Mouse (Mus musculus) MEL (cell line): Measurements from ENCODE around the gene Rab14. TPM values are rescaled to one million over a fixed set of nuclear protein-coding genes. Genes with fewer than 3 reads are reported as not detected.

Experiments
- DNase-seq: peaks from one replicate; pipeline ENCODE4 v3.0.0; 2011; ENCODE audit warnings: low read depth, low spot score
- H3K27ac ChIP-seq: 2 replicates; pipeline ENCODE4 v1.5.1; 2012; ENCODE audit warnings: low read depth, mild to moderate bottlenecking, control low read depth, low read length, moderate library complexity; ENCODE audit not compliant: control insufficient read depth
- H3K27me3 ChIP-seq, 2 experiments: fragments of 150-350 bp in 1 of 2; sonication (generic) in 1 of 2; 2 replicates each; pipeline ENCODE4 v1.6.1; 2012; ENCODE audit warnings: low read length in 2 of 2, mild to moderate bottlenecking in 2 of 2, improper control_type of control experiment in 1 of 2, moderate library complexity in 1 of 2; ENCODE audit not compliant: insufficient read depth in 2 of 2, control insufficient read depth in 1 of 2
- H3K36me3 ChIP-seq, 2 experiments: 2 replicates each; pipeline ENCODE4 v1.6.1; 2012 to 2014; ENCODE audit warnings: low read length in 2 of 2, improper control_type of control experiment in 1 of 2, inconsistent platforms in 1 of 2, mild to moderate bottlenecking in 1 of 2; ENCODE audit not compliant: insufficient read depth in 2 of 2, control insufficient read depth in 1 of 2
- H3K4me1 ChIP-seq, 2 experiments: fragments of 150-350 bp in 1 of 2; sonication (generic) in 1 of 2; 2 replicates each; pipeline ENCODE4 v1.6.1; 2012; ENCODE audit warnings: low read length in 2 of 2, improper control_type of control experiment in 1 of 2, mild to moderate bottlenecking in 1 of 2; ENCODE audit not compliant: insufficient read depth in 2 of 2, control insufficient read depth in 1 of 2
- H3K4me3 ChIP-seq, 2 experiments: fragments of 150-350 bp in 1 of 2; sonication (generic) in 1 of 2; 2 replicates each; pipeline ENCODE4 v1.5.1; 2012; ENCODE audit warnings: low read depth in 2 of 2, low read length in 2 of 2, mild to moderate bottlenecking in 2 of 2, moderate library complexity in 2 of 2, control low read depth in 1 of 2, improper control_type of control experiment in 1 of 2; ENCODE audit not compliant: control insufficient read depth in 1 of 2, insufficient read depth in 1 of 2
- H3K79me2 ChIP-seq: 2 replicates; pipeline ENCODE4 v1.6.1; 2012; ENCODE audit warnings: mild to moderate bottlenecking, low read length, moderate library complexity; ENCODE audit not compliant: control insufficient read depth, poor library complexity, insufficient read depth
- H3K9ac ChIP-seq: 2 replicates; pipeline ENCODE4 v1.6.1; 2012; ENCODE audit warnings: low read depth, mild to moderate bottlenecking, control low read depth, low read length, moderate library complexity; ENCODE audit not compliant: control insufficient read depth, poor library complexity, severe bottlenecking
- H3K9me3 ChIP-seq: fragments of 150-350 bp; sonication (generic); replicated peaks from 2 replicates; pipeline ENCODE4 v1.6.1; 2012; ENCODE audit warnings: mild to moderate bottlenecking, low read length, improper control_type of control experiment, moderate library complexity; ENCODE audit not compliant: insufficient read depth
- BHLHE40 ChIP-seq: IDR thresholded peaks from 2 replicates; pipeline ENCODE4 v1.6.1; 2012; ENCODE audit warnings: low read depth, mild to moderate bottlenecking, inconsistent platforms, low read length, improper control_type of control experiment, borderline replicate concordance
- CTCF ChIP-seq, 3 experiments: IDR thresholded peaks in 2 of 3; conservative IDR thresholded peaks in 1 of 3; 2 replicates each; pipeline ENCODE4 v1.5.1; 2011 to 2012; ENCODE audit warnings: low read length in 3 of 3, low read depth in 2 of 3, mild to moderate bottlenecking in 2 of 3, improper control_type of control experiment in 1 of 3, inconsistent platforms in 1 of 3, mixed read lengths in 1 of 3, moderate library complexity in 1 of 3; ENCODE audit not compliant: control insufficient read depth in 1 of 3, insufficient read depth in 1 of 3, poor library complexity in 1 of 3, severe bottlenecking in 1 of 3
- EP300 ChIP-seq, 2 experiments: IDR thresholded peaks; 2 replicates each; pipeline ENCODE4 v1.6.1; 2011; ENCODE audit warnings: improper control_type of control experiment in 2 of 2, low read length in 2 of 2, low read depth in 1 of 2, mild to moderate bottlenecking in 1 of 2
- ETS1 ChIP-seq: IDR thresholded peaks from 2 replicates; pipeline ENCODE4 v1.6.1; 2012; ENCODE audit warnings: low read depth, mild to moderate bottlenecking, inconsistent platforms, low read length, improper control_type of control experiment, moderate library complexity
- GATA1 ChIP-seq: IDR thresholded peaks from 2 replicates; pipeline ENCODE4 v1.6.1; 2011; ENCODE audit warnings: low read depth, low read length, improper control_type of control experiment
- HCFC1 ChIP-seq: IDR thresholded peaks from 2 replicates; pipeline ENCODE4 v1.6.1; 2012; ENCODE audit warnings: low read depth, mild to moderate bottlenecking, inconsistent platforms, low read length, improper control_type of control experiment, moderate library complexity
- JUND ChIP-seq: IDR thresholded peaks from 2 replicates; pipeline ENCODE4 v1.6.1; 2011; ENCODE audit warnings: low read depth, mild to moderate bottlenecking, improper control_type of control experiment, low read length
- MAFK ChIP-seq: IDR thresholded peaks from 2 replicates; pipeline ENCODE4 v1.6.1; 2011; ENCODE audit warnings: low read depth, mild to moderate bottlenecking, low read length, improper control_type of control experiment, borderline replicate concordance
- MAX ChIP-seq: IDR thresholded peaks from 2 replicates; pipeline ENCODE4 v1.6.1; 2011; ENCODE audit warnings: low read length, improper control_type of control experiment
- MAZ ChIP-seq: IDR thresholded peaks from 2 replicates; pipeline ENCODE4 v1.6.1; 2012; ENCODE audit warnings: low read depth, mild to moderate bottlenecking, inconsistent platforms, low read length, improper control_type of control experiment
- MXI1 ChIP-seq: IDR thresholded peaks from 2 replicates; pipeline ENCODE4 v1.6.1; 2011; ENCODE audit warnings: mild to moderate bottlenecking, low read depth, low read length, improper control_type of control experiment
- MYB ChIP-seq: IDR thresholded peaks from 2 replicates; pipeline ENCODE4 v1.6.1; 2011; ENCODE audit warnings: mild to moderate bottlenecking, low read depth, low read length, improper control_type of control experiment
- MYC ChIP-seq: IDR thresholded peaks from 2 replicates; pipeline ENCODE4 v1.6.1; 2011; ENCODE audit warnings: low read depth, mild to moderate bottlenecking, low read length, improper control_type of control experiment, moderate library complexity
- NRF1 ChIP-seq: IDR thresholded peaks from 2 replicates; pipeline ENCODE4 v1.6.1; 2014; ENCODE audit warnings: low read depth, mild to moderate bottlenecking, inconsistent platforms, low read length, improper control_type of control experiment, moderate library complexity; ENCODE audit not compliant: poor library complexity, insufficient read depth, severe bottlenecking
- POLR2AphosphoS2 ChIP-seq: IDR thresholded peaks from 2 replicates; pipeline ENCODE4 v1.6.1; 2011; ENCODE audit warnings: low read length, improper control_type of control experiment
- RAD21 ChIP-seq: IDR thresholded peaks from 2 replicates; pipeline ENCODE4 v1.6.1; 2011; ENCODE audit warnings: mild to moderate bottlenecking, low read depth, low read length, improper control_type of control experiment
- RCOR1 ChIP-seq: IDR thresholded peaks from 2 replicates; pipeline ENCODE4 v1.6.1; 2012; ENCODE audit warnings: low read depth, mild to moderate bottlenecking, inconsistent platforms, low read length, improper control_type of control experiment
- SIN3A ChIP-seq: IDR thresholded peaks from 2 replicates; pipeline ENCODE4 v1.6.1; 2012; ENCODE audit warnings: low read length, improper control_type of control experiment, inconsistent platforms
- TAL1 ChIP-seq: IDR thresholded peaks from 2 replicates; pipeline ENCODE4 v1.6.1; 2012; ENCODE audit warnings: mild to moderate bottlenecking, inconsistent platforms, low read length, moderate library complexity, mixed read lengths
- TBP ChIP-seq: IDR thresholded peaks from 2 replicates; pipeline ENCODE4 v1.8.0; 2011; ENCODE audit warnings: low read depth, low read length, improper control_type of control experiment
- TCF12 ChIP-seq: IDR thresholded peaks from 2 replicates; pipeline ENCODE4 v1.6.1; 2014; ENCODE audit warnings: low read depth, mild to moderate bottlenecking, inconsistent platforms, low read length, improper control_type of control experiment, moderate library complexity
- UBTF ChIP-seq: IDR thresholded peaks from 2 replicates; pipeline ENCODE4 v1.6.1; 2012; ENCODE audit warnings: low read depth, mild to moderate bottlenecking, inconsistent platforms, low read length, improper control_type of control experiment, moderate library complexity, borderline replicate concordance; ENCODE audit not compliant: insufficient read depth
- USF1 ChIP-seq: IDR thresholded peaks from 2 replicates; pipeline ENCODE4 v1.6.1; 2014; ENCODE audit warnings: low read depth, mild to moderate bottlenecking, inconsistent platforms, low read length, improper control_type of control experiment, moderate library complexity
- USF2 ChIP-seq, 2 experiments: IDR thresholded peaks; 2 replicates each; pipeline ENCODE4 v1.6.1; 2011 to 2012; ENCODE audit warnings: improper control_type of control experiment in 2 of 2, low read length in 2 of 2, borderline replicate concordance in 1 of 2, inconsistent platforms in 1 of 2, low read depth in 1 of 2, mild to moderate bottlenecking in 1 of 2; ENCODE audit not compliant: insufficient read depth in 1 of 2
- ZC3H11A ChIP-seq: IDR thresholded peaks from 2 replicates; pipeline ENCODE4 v1.6.1; 2012; ENCODE audit warnings: low read depth, mild to moderate bottlenecking, inconsistent platforms, low read length, improper control_type of control experiment
- ZKSCAN1 ChIP-seq: IDR thresholded peaks from 2 replicates; pipeline ENCODE4 v1.6.1; 2012; ENCODE audit warnings: low read depth, mild to moderate bottlenecking, inconsistent platforms, low read length, improper control_type of control experiment, moderate library complexity
- ZMIZ1 ChIP-seq: IDR thresholded peaks from 2 replicates; pipeline ENCODE4 v1.6.1; 2012; ENCODE audit warnings: low read depth, mild to moderate bottlenecking, inconsistent platforms, low read length, improper control_type of control experiment, moderate library complexity
- ZNF384 ChIP-seq: IDR thresholded peaks from 2 replicates; pipeline ENCODE4 v1.6.1; 2012; ENCODE audit warnings: low read depth, mild to moderate bottlenecking, inconsistent platforms, low read length, improper control_type of control experiment
- polyA plus RNA-seq, 2 experiments: library from polyadenylated mRNA; stranded (reverse) in 1 of 2; unstranded in 1 of 2; fragments of >175 nt in 1 of 2; fragments of >200 nt in 1 of 2; gene quantifications; 2 replicates each; pipeline versions ENCODE4 v1.2.1 to v1.2.4; 2012; ENCODE audit warnings: low replicate concordance in 2 of 2, low read depth in 1 of 2; ENCODE audit not compliant: insufficient read length in 2 of 2, insufficient read depth in 1 of 2, missing spikeins in 1 of 2
- total RNA-seq: library from RNA; depleted of rRNA; stranded (reverse); fragments of 300-350 nt; gene quantifications from 2 replicates; pipeline ENCODE4 v1.2.3, GENCODE M21; 2012

Rab14 gene
- total and polyA plus RNA-seq, 3 experiments, result 28.1 to 81.6 (median 78.1) TPM

DNA sequence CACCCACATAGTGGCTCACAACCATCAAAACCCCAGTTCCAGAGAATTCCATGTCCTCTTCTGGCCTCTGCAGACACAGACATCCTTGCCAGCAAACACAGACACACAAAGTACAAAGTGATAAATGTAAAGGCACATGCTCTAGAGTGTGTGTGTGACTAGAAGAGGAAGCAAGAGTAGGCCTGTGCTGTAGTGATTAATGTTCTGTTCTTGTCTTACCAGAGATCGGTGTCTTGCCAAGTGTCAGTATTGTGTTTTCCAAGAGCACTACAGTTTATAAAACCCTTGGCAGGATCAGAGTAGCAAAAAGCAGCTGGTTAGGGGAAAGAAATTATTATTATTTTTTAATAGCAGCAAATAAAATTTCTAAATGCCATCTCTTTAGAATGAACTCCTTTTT is 62.3 kb downstream of the Rab14 start:
- no peaks in the 10 kb centered on the region for H3K27me3 ChIP-seq
- no peak overlapping the region for H3K9ac ChIP-seq
- H3K4me1 ChIP-seq, result peaks cover 13% of the 10 kb centered on the region in 2 experiments
- TF ChIP-seq NRF1 (no peak), UBTF (no peak), ZC3H11A (no peak), ETS1 (peak; percentile 69), TBP (0 out of 2 replicates have a peak, but pooled peaks have one; percentile 31), TAL1 (peak; percentile 80), GATA1 (peak; percentile 74), ZNF384 (no peak), RAD21 (no peak), RCOR1 (0 out of 2 replicates have a peak, but pooled peaks have one; percentile 47), MXI1 (peak; percentile 77), TCF12 (peak; percentile 90), MAX (peak; percentile 86), JUND (0 out of 2 replicates have a peak, but pooled peaks have one; percentile 11), POLR2AphosphoS2 (no peak), SIN3A (peak; percentile 64), USF2 (IDR thresholded peaks at IDR 0.05; ENCODE audit: borderline replicate concordance in 1 of 2, insufficient read depth in 1 of 2, low read depth in 1 of 2, low read length in 2 of 2) (no peak), CTCF (IDR thresholded peaks at IDR 0.05 in 2 of 3, conservative IDR thresholded peaks at IDR 0.05 in 1 of 3; ENCODE audit: control insufficient read depth in 1 of 3, insufficient read depth in 1 of 3, low read depth in 2 of 3, low read length in 3 of 3, poor library complexity in 1 of 3, severe bottlenecking in 1 of 3) (no peak), HCFC1 (no peak), MYB (0 out of 2 replicates have a peak, but pooled peaks have one; percentile 20), MYC (peak; percentile 92), MAZ (no peak), EP300 (IDR thresholded peaks at IDR 0.05; ENCODE audit: low read depth in 1 of 2, low read length in 2 of 2) (peak; percentile 85 to 91), ZMIZ1 (no peak), ZKSCAN1 (no peak), MAFK (no peak), USF1 (peak; percentile 23; the same call in 1 of the 2 replicates), BHLHE40 (peak; percentile 86)
- H3K27ac ChIP-seq, result peak overlapping the region; percentile 58
- H3K4me3 ChIP-seq, result peak overlapping the region in 1 of 2 experiments; percentile 10; a peak in 1 of 4 replicates
- peaks cover 8 to 24% of the 10 kb centered on the region in 2 experiments for H3K36me3 ChIP-seq
- no peaks in the 10 kb centered on the region for H3K79me2 ChIP-seq
- no peaks in the 10 kb centered on the region for H3K9me3 ChIP-seq
- peak; percentile 79 for DNase-seq
